ENCODE assay signal across 29 mouse cellular contexts in genomic region chr14:117854498-117854897, GRCm38 (mm10).
DNase-seq lines count a peak whose midpoint lies in the region; ATAC-seq and TF ChIP-seq lines count a peak whose summit lies in the region.
"Had no signal": no experiment of that assay in that cellular context is flagged by ENCODE, and none has a peak within 500 bp of the region (broad histone marks: within the 10 kb centered on the region; RNA-seq: fewer than 3 reads in every experiment).

No protein-coding gene starts in this region.

- no peak for DNase-seq in forebrain, postnatal 0 days
- no peak for DNase-seq in forebrain, embryonic 11.5 days (ENCODE audit: low spot score)
- DNase-seq in hindbrain, embryonic 11.5 days (ENCODE audit: low spot score), result peak; percentile 24
- no peak for DNase-seq in neural tube, embryonic 11.5 days (ENCODE audit: low spot score)
- DNase-seq in neural tube, embryonic 10.5 days (ENCODE audit: extremely low spot score, low spot score), result no peak
- DNase-seq in NIH3T3 (ENCODE audit: low read depth), result peak; percentile 19
- DNase-seq in adrenal gland, postnatal 36 days, result no peak
- DNase-seq: adrenal gland, adult 8-10 months; B cell, adult 2 months; cerebellum, adult 11 months; cerebellum, adult 2 months; cerebellum, adult 9-11 months; cerebellum, postnatal 25 days; gastrocnemius, postnatal 14 days; heart, adult 18-20 months; heart, postnatal 10 days; heart, postnatal 4 days had no signal

- H3K4me3 ChIP-seq in forebrain, postnatal 0 days (ENCODE audit: low read depth, low read length), result no peak overlapping the region
- no peak overlapping the region for H3K4me3 ChIP-seq in forebrain, embryonic 11.5 days (ENCODE audit: low read depth, low read length)
- no peak overlapping the region for H3K4me3 ChIP-seq in hindbrain, embryonic 11.5 days (ENCODE audit: low read depth, low read length)
- H3K4me3 ChIP-seq in hindbrain, embryonic 16.5 days (ENCODE audit: low read length), result no peak overlapping the region
- no peak overlapping the region for H3K4me3 ChIP-seq in neural tube, embryonic 11.5 days (ENCODE audit: low read depth, low read length)
- H3K4me3 ChIP-seq: embryonic facial prominence, embryonic 12.5 days; embryonic facial prominence, embryonic 15.5 days; forebrain, embryonic 12.5 days; forebrain, embryonic 15.5 days; heart, embryonic 12.5 days; heart, embryonic 15.5 days had no signal

- ATAC-seq in forebrain, postnatal 0 days, result peak; percentile 29; the same call in 1 of the 2 replicates
- ATAC-seq in forebrain, embryonic 11.5 days (replicated peaks; ENCODE audit: low FRiP score), result no peak
- no peak; the same call in 1 of the 2 replicates for ATAC-seq in hindbrain, embryonic 11.5 days (ENCODE audit: low FRiP score)
- no peak for ATAC-seq in hindbrain, embryonic 16.5 days
- ATAC-seq in neural tube, embryonic 11.5 days (ENCODE audit: insufficient read depth, low FRiP score, low TSS enrichment), result peak; percentile 53; the same call in 1 of the 2 replicates
- ATAC-seq: activated CD4-positive, CD25-positive, alpha-beta regulatory T cell, adult 4 months; forebrain, embryonic 15.5 days; intestine, postnatal 0 days had no signal

- no peaks in the 10 kb centered on the region for H3K27me3 ChIP-seq in forebrain, postnatal 0 days (ENCODE audit: insufficient read depth, low read length)
- H3K27me3 ChIP-seq in forebrain, embryonic 11.5 days (ENCODE audit: control insufficient read depth, insufficient read depth, low read length), result no peaks in the 10 kb centered on the region
- no peaks in the 10 kb centered on the region for H3K27me3 ChIP-seq in hindbrain, embryonic 11.5 days (ENCODE audit: control insufficient read depth, insufficient read depth, low read length)
- H3K27me3 ChIP-seq in hindbrain, embryonic 16.5 days (replicated peaks; ENCODE audit: control insufficient read depth, insufficient read depth, low read length), result no peaks in the 10 kb centered on the region
- H3K27me3 ChIP-seq in neural tube, embryonic 11.5 days (ENCODE audit: control insufficient read depth, insufficient read depth, low read length), result no peaks in the 10 kb centered on the region
- H3K27me3 ChIP-seq: CH12.LX; embryonic facial prominence, embryonic 12.5 days; embryonic facial prominence, embryonic 15.5 days; forebrain, embryonic 12.5 days; forebrain, embryonic 15.5 days; heart, embryonic 12.5 days; heart, embryonic 15.5 days had no signal

- no peak overlapping the region for H3K27ac ChIP-seq in forebrain, postnatal 0 days (ENCODE audit: low read depth, low read length)
- H3K27ac ChIP-seq in forebrain, embryonic 11.5 days (ENCODE audit: low read depth, low read length), result no peak overlapping the region
- H3K27ac ChIP-seq in hindbrain, embryonic 11.5 days (ENCODE audit: low read depth, low read length), result no peak overlapping the region
- H3K27ac ChIP-seq in hindbrain, embryonic 16.5 days (ENCODE audit: low read depth, low read length), result no peak overlapping the region
- H3K27ac ChIP-seq in neural tube, embryonic 11.5 days (ENCODE audit: low read depth, low read length), result no peak overlapping the region
- H3K27ac ChIP-seq: embryonic facial prominence, embryonic 12.5 days; embryonic facial prominence, embryonic 15.5 days; forebrain, embryonic 12.5 days; forebrain, embryonic 15.5 days; heart, embryonic 15.5 days; hindbrain, embryonic 14.5 days had no signal

- H3K4me2 ChIP-seq in forebrain, postnatal 0 days (ENCODE audit: low read depth), result no peak overlapping the region
- H3K4me2 ChIP-seq in forebrain, embryonic 11.5 days (ENCODE audit: low read depth, low read length, severe bottlenecking), result no peak overlapping the region
- no peak overlapping the region for H3K4me2 ChIP-seq in hindbrain, embryonic 11.5 days (replicated peaks; ENCODE audit: low read depth, low read length)
- no peak overlapping the region for H3K4me2 ChIP-seq in hindbrain, embryonic 16.5 days (ENCODE audit: low read length)
- no peak overlapping the region for H3K4me2 ChIP-seq in neural tube, embryonic 11.5 days (ENCODE audit: low read depth)
- H3K4me2 ChIP-seq: embryonic facial prominence, embryonic 12.5 days; embryonic facial prominence, embryonic 15.5 days; forebrain, embryonic 12.5 days; forebrain, embryonic 15.5 days; heart, embryonic 12.5 days; heart, embryonic 15.5 days; hindbrain, embryonic 14.5 days had no signal

- no peaks in the 10 kb centered on the region for H3K9me3 ChIP-seq in forebrain, postnatal 0 days (ENCODE audit: low read length)
- no peaks in the 10 kb centered on the region for H3K9me3 ChIP-seq in forebrain, embryonic 11.5 days (ENCODE audit: control insufficient read depth, low read length)
- no peaks in the 10 kb centered on the region for H3K9me3 ChIP-seq in hindbrain, embryonic 11.5 days (ENCODE audit: control insufficient read depth, low read length)
- no peaks in the 10 kb centered on the region for H3K9me3 ChIP-seq in hindbrain, embryonic 16.5 days (ENCODE audit: control insufficient read depth, low read length)
- no peaks in the 10 kb centered on the region for H3K9me3 ChIP-seq in neural tube, embryonic 11.5 days (ENCODE audit: control insufficient read depth, low read length)
- H3K9me3 ChIP-seq: embryonic facial prominence, embryonic 12.5 days; embryonic facial prominence, embryonic 15.5 days; forebrain, embryonic 12.5 days; forebrain, embryonic 15.5 days; heart, embryonic 12.5 days; heart, embryonic 15.5 days had no signal

- H3K4me1 ChIP-seq in forebrain, postnatal 0 days (ENCODE audit: insufficient read depth), result no peaks in the 10 kb centered on the region
- H3K4me1 ChIP-seq in forebrain, embryonic 11.5 days (replicated peaks; ENCODE audit: control insufficient read depth, insufficient read depth, low read length), result no peaks in the 10 kb centered on the region
- H3K4me1 ChIP-seq in hindbrain, embryonic 11.5 days (replicated peaks; ENCODE audit: control insufficient read depth, insufficient read depth, low read length), result no peaks in the 10 kb centered on the region
- H3K4me1 ChIP-seq in hindbrain, embryonic 16.5 days (ENCODE audit: control insufficient read depth, insufficient read depth, low read depth, low read length), result no peaks in the 10 kb centered on the region
- no peaks in the 10 kb centered on the region for H3K4me1 ChIP-seq in neural tube, embryonic 11.5 days (ENCODE audit: control insufficient read depth, insufficient read depth, low read length)
- H3K4me1 ChIP-seq: embryonic facial prominence, embryonic 12.5 days; embryonic facial prominence, embryonic 15.5 days; forebrain, embryonic 12.5 days; forebrain, embryonic 15.5 days; heart, embryonic 12.5 days; heart, embryonic 15.5 days had no signal

- no peak for TF ChIP-seq CTCF in forebrain, postnatal 0 days (IDR thresholded peaks at IDR 0.05; ENCODE audit: low read depth)

- no peak overlapping the region for H3K9ac ChIP-seq in forebrain, postnatal 0 days
- no peak overlapping the region for H3K9ac ChIP-seq in forebrain, embryonic 11.5 days (ENCODE audit: low read length)
- no peak overlapping the region for H3K9ac ChIP-seq in hindbrain, embryonic 11.5 days (ENCODE audit: low read depth, low read length)
- no peak overlapping the region for H3K9ac ChIP-seq in hindbrain, embryonic 16.5 days (ENCODE audit: low read depth, low read length)
- H3K9ac ChIP-seq in neural tube, embryonic 11.5 days (ENCODE audit: low read length), result no peak overlapping the region
- H3K9ac ChIP-seq: embryonic facial prominence, embryonic 12.5 days; embryonic facial prominence, embryonic 15.5 days; forebrain, embryonic 12.5 days; forebrain, embryonic 15.5 days; heart, embryonic 12.5 days; heart, embryonic 15.5 days; hindbrain, embryonic 14.5 days had no signal

- H3K36me3 ChIP-seq in forebrain, postnatal 0 days (ENCODE audit: insufficient read depth), result no peaks in the 10 kb centered on the region
- H3K36me3 ChIP-seq in forebrain, embryonic 11.5 days (ENCODE audit: control insufficient read depth, insufficient read depth, low read length), result no peaks in the 10 kb centered on the region
- no peaks in the 10 kb centered on the region for H3K36me3 ChIP-seq in hindbrain, embryonic 11.5 days (ENCODE audit: control insufficient read depth, insufficient read depth, low read length)
- no peaks in the 10 kb centered on the region for H3K36me3 ChIP-seq in hindbrain, embryonic 16.5 days (ENCODE audit: control insufficient read depth, insufficient read depth, low read length)
- no peaks in the 10 kb centered on the region for H3K36me3 ChIP-seq in neural tube, embryonic 11.5 days (ENCODE audit: control insufficient read depth, insufficient read depth, low read length)
- H3K36me3 ChIP-seq: embryonic facial prominence, embryonic 12.5 days; embryonic facial prominence, embryonic 15.5 days; forebrain, embryonic 12.5 days; forebrain, embryonic 15.5 days; G1E; heart, embryonic 12.5 days; heart, embryonic 15.5 days had no signal

- 85% methylated on average over 5 of the region's 5 CpGs for WGBS in forebrain, postnatal 0 days
- 94% methylated on average over 5 of the region's 5 CpGs for WGBS in forebrain, embryonic 11.5 days
- WGBS in hindbrain, embryonic 11.5 days, result 87% methylated on average over 5 of the region's 5 CpGs
- WGBS in hindbrain, embryonic 16.5 days, result 75% methylated on average over 5 of the region's 5 CpGs
- WGBS in neural tube, embryonic 11.5 days, result 83% methylated on average over 5 of the region's 5 CpGs

Comparison
In these comparisons a context has a peak if more than half of its experiments do, and no peak if none do; other contexts are left out.
1. ATAC-seq: peak in forebrain, postnatal 0 days (single experiment) and neural tube, embryonic 11.5 days (single experiment); none in forebrain, embryonic 11.5 days (single experiment), hindbrain, embryonic 11.5 days (single experiment) and hindbrain, embryonic 16.5 days (single experiment).
2. DNase-seq: peak in hindbrain, embryonic 11.5 days (single experiment) and NIH3T3 (single experiment); none in forebrain, postnatal 0 days (single experiment), forebrain, embryonic 11.5 days (single experiment), neural tube, embryonic 11.5 days (single experiment), neural tube, embryonic 10.5 days (single experiment) and adrenal gland, postnatal 36 days (0 of 2).